Mouse (Mus musculus): Measurements from ENCODE around the gene Casp7.
A peak's percentile ranks its signal among the peaks of the same experiment; 100 is the strongest.

The Casp7 gene

GRCm38 (mm10) chr19:56470286-56471020 is 73.5 kb downstream of the Casp7 start:
- no peak for DNase-seq (ENCODE audit: low read depth)

GRCm38 (mm10) chr19:56471934-56472333 is 75.0 kb downstream of the Casp7 start:
- no peak for DNase-seq (ENCODE audit: low read depth)

- peak; percentile 45 for DNase-seq (ENCODE audit: low read depth)
These were observed 78.1 kb downstream of the Casp7 start for GRCm38 (mm10) chr19:56474869-56475550.

- DNase-seq (ENCODE audit: low read depth): no peak
These were observed 79.6 kb downstream of the Casp7 start for GRCm38 (mm10) chr19:56476546-56476945.

GRCm38 (mm10) chr19:56477253-56477652 is 80.3 kb downstream of the Casp7 start:
- DNase-seq (ENCODE audit: low read depth): no peak

GRCm38 (mm10) chr19:56477832-56478231 is 80.9 kb downstream of the Casp7 start:
- DNase-seq (ENCODE audit: low read depth): no peak

- no peak for DNase-seq (ENCODE audit: low read depth)
These were observed 87.9 kb downstream of the Casp7 start for GRCm38 (mm10) chr19:56484630-56485375.

GRCm38 (mm10) chr19:56485376-56486271 is 88.7 kb downstream of the Casp7 start:
- no peak for DNase-seq (ENCODE audit: low read depth)

GRCm38 (mm10) chr19:56486926-56487325 is 90.0 kb downstream of the Casp7 start:
- no peak for DNase-seq (ENCODE audit: low read depth)

- no peak for DNase-seq (ENCODE audit: low read depth)
These were observed 90.4 kb downstream of the Casp7 start for GRCm38 (mm10) chr19:56487339-56487738.

GRCm38 (mm10) chr19:56489601-56490000 is 92.7 kb downstream of the Casp7 start:
- no peak for DNase-seq (ENCODE audit: low read depth)

Measured in c-Kit-positive CD71-positive TER-119-negative erythroid progenitor cells, embryonic 14.5 days (primary cell).